Mouse (Mus musculus): ENCODE data around the gene Gm7029.
"Not testable (repeated sequence)": the region's sequence is repeated elsewhere in the genome, so short reads cannot be mapped to it uniquely, and the experiment has no call there.

Gm7029 gene

GRCm38 (mm10) chr17:33873537-33873936 is at the start of gene Gm7029:
TSS of gene Gm7029 (plus strand) at chr17:33873837.
- DNase-seq: not testable (repeated sequence)

GRCm38 (mm10) chr17:33824084-33824996 is 49.3 kb upstream of the Gm7029 start, which contains the start of the genes Rps28 and Ndufa7:
TSS of gene Rps28 (minus strand) at chr17:33824562.
TSS of gene Ndufa7 (plus strand) at chr17:33824572.
- peak; percentile 98 to 99 for DNase-seq

- DNase-seq: not testable (repeated sequence)
These were observed 48.7 kb upstream of the Gm7029 start for GRCm38 (mm10) chr17:33824997-33825330.

- no peak for DNase-seq
These were observed 48.2 kb upstream of the Gm7029 start for GRCm38 (mm10) chr17:33825462-33825861.

GRCm38 (mm10) chr17:33826850-33827249 is 46.8 kb upstream of the Gm7029 start:
- DNase-seq: peak; percentile 72 to 81

GRCm38 (mm10) chr17:33828892-33829291 is 44.7 kb upstream of the Gm7029 start:
- peak; percentile 84 to 94 for DNase-seq

GRCm38 (mm10) chr17:33829561-33829960 is 44.1 kb upstream of the Gm7029 start:
- DNase-seq: no peak

GRCm38 (mm10) chr17:33842966-33843795 is 30.5 kb upstream of the Gm7029 start, which contains the start of gene Cd320:
TSS of gene Cd320 (plus strand) at chr17:33843091.
- peak; percentile 91 to 93 for DNase-seq

- no peak for DNase-seq
These were observed 29.4 kb upstream of the Gm7029 start for GRCm38 (mm10) chr17:33844196-33844595.

GRCm38 (mm10) chr17:33848139-33848538 is 25.5 kb upstream of the Gm7029 start:
- DNase-seq: no peak

GRCm38 (mm10) chr17:33851331-33851730 is 22.3 kb upstream of the Gm7029 start:
- no peak for DNase-seq

- no peak for DNase-seq
These were observed 15.8 kb upstream of the Gm7029 start for GRCm38 (mm10) chr17:33857816-33858215.

- peak; percentile 50 to 64 for DNase-seq
These were observed 8.2 kb upstream of the Gm7029 start for GRCm38 (mm10) chr17:33865330-33866030.

- peak in 1 of 2 experiments; percentile 10 for DNase-seq
These were observed 774 bp downstream of the Gm7029 start for GRCm38 (mm10) chr17:33874411-33874810.

GRCm38 (mm10) chr17:33875797-33876196 is 2.2 kb downstream of the Gm7029 start:
- DNase-seq: not testable (repeated sequence)

- DNase-seq: not testable (repeated sequence)
These were observed 10.7 kb downstream of the Gm7029 start for GRCm38 (mm10) chr17:33884320-33884719.

- not testable (repeated sequence) for DNase-seq
These were observed 14.2 kb downstream of the Gm7029 start for GRCm38 (mm10) chr17:33887802-33888201.

GRCm38 (mm10) chr17:33888230-33888629 is 14.6 kb downstream of the Gm7029 start:
- DNase-seq: not testable (repeated sequence)

GRCm38 (mm10) chr17:33889941-33890532 is 16.4 kb downstream of the Gm7029 start:
- DNase-seq: not testable (repeated sequence)

GRCm38 (mm10) chr17:33890533-33891059 is 17.0 kb downstream of the Gm7029 start, which contains the start of gene Kifc1:
TSS of gene Kifc1 (minus strand) at chr17:33890661.
- peak; percentile 100 for DNase-seq

- DNase-seq: no peak
These were observed 17.7 kb downstream of the Gm7029 start for GRCm38 (mm10) chr17:33891357-33891756.

- DNase-seq: not testable (repeated sequence)
These were observed 18.3 kb downstream of the Gm7029 start for GRCm38 (mm10) chr17:33891892-33892291.
